Mouse (Mus musculus) embryo, embryonic 11.5 days (tissue): ENCODE results near the gene Grcc10.
A peak's percentile ranks its signal among the peaks of the same experiment; 100 is the strongest.

Experiments
- DNase-seq: peaks from one replicate; pipeline ENCODE4 v3.0.0-alpha.2; 2012; ENCODE audit warnings: low read depth, low spot score

Grcc10 gene

DNA sequence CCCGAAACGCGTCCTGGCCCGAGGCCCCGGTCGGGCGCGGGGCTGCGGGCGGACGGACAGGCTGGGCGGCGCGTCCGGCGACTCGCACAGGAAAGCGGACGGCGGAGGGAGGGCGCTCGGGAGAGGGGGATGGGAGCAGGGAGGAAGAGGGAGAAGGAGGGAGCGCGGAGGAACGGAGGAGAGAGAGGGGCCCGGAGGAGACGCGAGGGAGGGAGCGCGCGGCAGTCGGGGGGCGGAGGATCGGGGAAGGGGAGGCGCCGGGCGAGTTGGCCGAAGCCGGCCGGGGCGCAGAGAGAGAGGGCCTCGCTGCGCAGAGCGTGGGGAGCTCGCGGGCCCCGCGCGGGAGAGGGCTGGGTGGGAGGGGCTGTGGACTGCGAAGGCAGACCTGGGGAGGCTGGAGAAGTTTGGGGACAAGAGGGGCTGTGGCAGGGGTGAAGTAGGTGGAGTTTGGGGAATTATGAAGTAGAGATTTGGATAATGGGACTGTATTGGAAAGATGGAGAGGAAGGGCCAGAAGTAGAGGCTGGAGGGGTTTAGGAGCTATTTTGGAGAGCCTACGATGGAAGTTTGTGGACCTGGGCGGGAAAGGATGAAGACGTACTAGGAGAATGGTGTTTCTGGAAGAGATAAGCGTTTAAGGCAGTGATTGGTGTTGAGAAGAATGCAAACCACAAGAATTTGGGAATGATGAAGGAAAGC is 15.6 kb upstream of the Grcc10 start:
- DNase-seq: peak; percentile 64

DNA sequence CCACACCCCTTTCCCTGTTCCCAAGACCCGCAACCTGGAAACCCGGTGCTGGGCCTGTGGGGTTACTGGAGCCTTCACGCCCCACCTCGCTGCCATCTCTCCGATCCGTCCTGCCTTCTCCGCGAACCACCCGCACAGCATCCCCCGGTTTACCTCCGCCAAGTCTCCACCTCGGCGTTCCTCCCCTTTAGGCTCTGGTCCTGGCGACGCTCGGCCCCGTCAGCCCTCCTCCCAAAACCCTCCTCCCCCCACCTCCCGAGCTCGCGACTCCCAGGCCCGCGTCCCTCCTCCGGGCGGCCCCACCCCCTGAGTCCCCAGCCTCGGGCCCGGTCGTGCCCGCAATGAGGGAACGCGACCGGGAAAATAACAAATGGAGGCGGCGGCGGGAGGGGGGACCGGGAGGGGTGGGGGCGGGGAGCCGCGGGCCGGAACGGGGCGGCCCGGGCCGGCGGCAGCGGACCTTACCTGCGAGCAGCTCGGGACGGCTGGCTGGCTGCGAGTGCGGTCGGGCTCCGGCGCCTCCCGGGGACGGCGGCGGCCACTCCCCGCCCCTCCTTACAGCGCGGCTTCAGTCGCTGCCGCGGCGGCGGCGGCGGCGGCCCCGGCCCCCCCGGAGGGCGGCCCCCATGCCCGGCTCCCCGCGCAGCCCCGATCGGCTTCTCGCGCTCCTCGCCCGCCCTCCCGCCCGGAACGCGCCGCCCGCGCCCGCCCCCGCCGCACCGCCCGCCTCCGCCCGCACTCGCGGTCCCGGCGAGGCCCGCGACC is 14.8 kb upstream of the Grcc10 start, which contains the start of the genes Gm45234 and Atn1:
Gm45234 (minus strand) TSS at position 191 of the 765 bp plus-strand sequence.
Atn1 (minus strand) TSS at position 694 of the 765 bp plus-strand sequence.
- DNase-seq: no peak

DNA sequence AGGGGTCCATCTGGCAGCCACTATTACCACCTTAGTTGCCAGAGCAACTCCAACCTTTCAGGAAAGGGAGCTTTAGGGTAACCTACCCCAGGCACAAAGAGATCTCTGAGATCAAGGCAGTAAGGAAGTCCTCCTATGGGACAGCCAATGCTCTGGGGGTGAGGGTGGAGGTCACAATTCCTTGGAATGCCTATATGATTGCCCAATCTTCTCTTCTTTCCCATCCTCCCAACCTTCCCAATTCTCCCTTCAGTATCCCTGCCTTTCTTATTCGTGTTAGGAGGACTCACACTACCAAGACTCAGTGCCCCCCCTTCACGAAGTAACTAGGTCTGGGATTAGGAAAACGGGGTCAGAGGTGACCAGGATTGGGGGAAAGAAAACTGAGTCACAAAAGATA is 14.1 kb upstream of the Grcc10 start:
- no peak for DNase-seq

DNA sequence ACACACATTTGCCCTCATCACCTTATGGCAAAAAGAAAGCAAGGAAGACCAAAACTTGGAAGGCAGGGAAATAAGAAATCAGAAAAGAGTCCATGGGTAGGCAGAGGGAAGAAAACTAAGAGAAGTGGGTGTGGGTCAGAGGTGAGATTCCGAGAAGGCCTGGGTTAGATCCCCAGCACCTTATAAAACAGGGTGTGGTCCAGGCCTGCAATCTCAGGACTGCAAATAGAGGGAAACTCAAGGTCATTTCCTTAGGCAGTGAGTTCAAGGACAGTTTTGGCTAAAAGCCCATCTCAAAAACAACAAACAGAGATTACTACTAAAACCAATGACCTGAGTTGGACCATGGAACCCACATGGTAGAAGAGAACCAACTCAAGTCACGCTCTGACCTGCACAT is 12.7 kb upstream of the Grcc10 start:
- DNase-seq: no peak

DNA sequence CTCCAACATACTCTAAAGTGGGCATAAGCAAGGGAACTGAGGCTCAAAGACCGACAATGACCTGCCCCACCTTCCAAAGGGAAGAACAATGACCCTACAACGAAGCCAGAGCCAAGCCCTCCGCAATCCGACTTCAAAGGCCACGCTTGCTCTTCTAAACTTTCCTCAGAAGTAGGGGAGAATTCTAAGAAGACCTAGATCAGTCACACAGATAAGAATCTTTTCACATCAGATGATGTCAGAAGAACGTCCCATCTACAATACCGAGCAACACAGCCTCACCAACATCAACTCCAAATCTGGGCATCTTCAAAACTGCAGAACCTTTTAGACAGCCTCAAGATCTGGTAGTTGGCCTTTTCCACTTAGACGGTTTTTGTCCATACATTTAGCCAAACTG is 9.2 kb upstream of the Grcc10 start:
- DNase-seq: no peak

DNA sequence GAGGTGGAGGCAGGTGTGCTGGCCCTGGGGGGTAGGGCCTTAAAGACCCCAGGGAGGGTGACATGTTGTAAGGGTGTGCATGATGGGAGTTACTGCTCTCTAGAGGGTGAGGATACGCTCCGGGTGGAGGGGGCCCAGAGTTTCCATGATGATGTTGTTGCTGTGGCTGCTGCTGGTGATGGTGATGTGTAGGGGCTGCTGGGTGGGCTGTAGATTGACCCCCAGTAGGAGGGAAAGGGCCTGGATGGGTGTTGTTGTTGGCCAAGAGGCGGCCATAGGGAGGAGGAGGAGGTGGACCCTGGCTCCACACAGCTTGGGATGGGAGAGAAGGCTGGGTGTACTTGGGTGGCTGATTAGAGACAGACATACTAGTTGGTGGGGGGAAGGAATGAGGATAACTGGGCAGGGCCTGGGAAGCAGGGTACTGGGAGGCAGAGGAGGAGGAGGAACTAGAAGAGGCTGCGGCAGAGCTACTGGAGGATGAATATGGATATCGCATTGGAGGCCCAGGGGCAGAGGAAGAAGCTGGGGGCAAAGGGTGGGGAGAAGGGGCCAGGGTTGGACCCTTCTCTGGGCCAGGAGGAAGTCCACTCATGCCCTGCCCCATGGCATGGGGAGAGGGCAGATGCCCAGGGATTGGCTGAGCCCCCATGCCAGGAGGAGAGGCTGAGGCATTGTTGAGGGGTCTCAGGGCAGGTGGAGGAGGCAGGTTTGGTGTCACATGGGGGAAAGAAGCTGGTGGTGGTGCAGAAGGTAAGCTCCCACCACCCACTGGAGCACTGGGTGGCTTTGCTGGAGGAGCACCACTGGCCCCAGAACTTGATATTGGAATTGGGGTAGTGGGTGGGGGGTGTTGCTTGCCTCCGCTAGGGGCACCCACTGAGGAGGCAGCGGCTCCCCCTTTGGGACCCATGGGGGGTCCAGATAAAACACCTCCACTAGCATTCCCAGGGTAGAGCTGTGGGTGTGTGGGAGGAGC is 5.8 kb upstream of the Grcc10 start:
- DNase-seq: no peak

DNA sequence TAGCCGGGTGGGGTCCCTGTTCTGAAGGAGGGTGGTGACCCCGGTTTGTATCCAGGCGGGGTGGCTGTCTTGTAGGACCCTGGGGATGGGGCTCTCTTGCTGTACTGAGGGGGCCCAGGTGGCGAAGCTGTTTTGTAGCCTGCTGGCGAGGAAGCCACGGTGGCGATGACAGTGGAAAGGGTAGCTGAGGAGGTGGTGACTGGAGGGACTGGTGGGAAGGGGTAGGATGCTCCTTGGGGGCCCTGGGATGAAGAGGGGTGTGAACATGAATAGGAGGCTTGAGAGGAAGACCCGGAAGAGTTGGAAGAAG is 5.1 kb upstream of the Grcc10 start:
- DNase-seq: no peak

DNA sequence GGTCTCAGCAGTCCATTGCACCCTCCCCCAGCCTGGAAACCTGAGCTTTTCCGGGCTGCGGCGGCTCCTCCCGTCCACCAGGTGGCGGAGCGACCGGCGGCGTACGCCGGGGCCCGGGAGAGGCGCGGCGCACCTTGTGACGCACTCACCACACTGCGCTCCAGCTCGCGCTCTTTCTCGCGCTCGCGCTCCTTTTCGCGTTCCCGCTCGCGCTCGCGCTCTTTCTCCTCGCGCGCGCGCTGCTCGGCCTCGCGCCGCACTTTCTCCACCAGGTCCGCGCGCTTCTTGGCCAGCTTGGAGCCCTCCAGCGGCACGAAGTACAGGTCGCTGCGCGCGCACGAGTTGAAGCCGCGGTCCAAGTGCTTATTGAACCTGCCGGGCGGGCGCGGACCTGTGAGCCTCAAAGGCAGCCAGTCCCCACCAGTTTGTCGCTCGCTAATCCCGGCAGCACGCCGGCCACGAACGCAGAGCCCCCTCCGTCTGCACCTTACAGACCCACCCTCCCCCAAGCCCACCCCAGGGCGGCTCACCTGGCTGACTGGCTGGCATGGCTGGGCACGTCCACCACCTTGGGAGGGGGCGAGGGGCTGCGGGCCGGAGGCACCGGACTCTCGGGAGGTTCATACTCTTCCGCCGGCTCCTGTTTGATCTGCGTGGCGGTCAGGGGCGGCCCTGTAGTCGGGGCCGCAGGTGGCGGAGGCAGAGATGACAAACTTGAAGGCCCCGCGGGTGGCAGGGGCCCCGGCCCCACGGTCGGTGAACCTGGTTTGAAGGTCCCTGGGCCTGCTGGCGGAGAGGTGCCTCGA is 4.5 kb upstream of the Grcc10 start:
- DNase-seq: peak; percentile 93

DNA sequence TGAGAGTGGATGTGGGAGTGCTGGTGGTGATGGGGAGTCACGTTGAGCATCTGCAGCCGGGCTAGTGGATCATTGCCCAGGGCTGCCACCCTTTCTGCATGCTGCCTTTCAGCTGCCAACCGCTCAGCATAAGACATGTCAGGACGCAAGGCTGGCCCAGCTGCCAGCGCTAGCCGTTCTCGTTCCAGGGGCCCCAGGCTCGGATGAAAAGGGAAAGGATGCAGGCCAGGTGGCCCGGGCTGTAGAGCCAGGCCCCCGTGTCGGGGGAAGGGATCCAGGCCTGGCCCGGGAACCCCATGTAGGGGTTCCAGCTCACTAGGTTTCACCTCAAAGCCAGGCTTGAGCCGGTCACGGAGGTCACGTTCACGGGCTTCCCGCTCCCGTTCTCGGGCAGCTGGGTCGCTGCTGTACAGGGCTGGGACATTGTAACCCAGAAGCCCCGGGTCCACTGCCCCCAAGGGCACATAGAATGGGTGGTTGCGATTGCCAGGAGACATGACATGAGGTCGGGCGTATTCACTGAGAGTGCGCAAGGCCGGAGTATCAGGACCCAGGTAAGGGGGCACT is 3.7 kb upstream of the Grcc10 start:
- no peak for DNase-seq

DNA sequence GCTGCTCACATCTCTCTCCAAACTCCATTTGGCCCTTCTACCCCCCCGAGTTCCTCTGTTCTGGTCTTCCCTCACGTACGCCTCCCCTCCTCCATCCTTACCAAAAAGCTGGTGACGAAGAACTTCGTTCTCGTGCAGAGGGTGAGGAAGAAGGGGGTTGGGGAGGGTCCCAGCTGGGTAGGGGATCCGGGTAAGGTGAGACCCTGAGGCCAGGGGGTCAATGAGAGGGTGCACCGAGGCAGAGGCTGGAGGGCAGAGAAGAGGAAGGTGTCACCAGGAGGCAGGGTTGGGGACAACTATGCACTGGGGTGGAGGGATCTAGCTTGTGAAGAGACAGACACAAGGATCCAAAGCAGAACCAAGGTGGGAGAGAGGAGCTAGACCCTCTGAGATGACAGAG is 2.5 kb upstream of the Grcc10 start:
- no peak for DNase-seq

DNA sequence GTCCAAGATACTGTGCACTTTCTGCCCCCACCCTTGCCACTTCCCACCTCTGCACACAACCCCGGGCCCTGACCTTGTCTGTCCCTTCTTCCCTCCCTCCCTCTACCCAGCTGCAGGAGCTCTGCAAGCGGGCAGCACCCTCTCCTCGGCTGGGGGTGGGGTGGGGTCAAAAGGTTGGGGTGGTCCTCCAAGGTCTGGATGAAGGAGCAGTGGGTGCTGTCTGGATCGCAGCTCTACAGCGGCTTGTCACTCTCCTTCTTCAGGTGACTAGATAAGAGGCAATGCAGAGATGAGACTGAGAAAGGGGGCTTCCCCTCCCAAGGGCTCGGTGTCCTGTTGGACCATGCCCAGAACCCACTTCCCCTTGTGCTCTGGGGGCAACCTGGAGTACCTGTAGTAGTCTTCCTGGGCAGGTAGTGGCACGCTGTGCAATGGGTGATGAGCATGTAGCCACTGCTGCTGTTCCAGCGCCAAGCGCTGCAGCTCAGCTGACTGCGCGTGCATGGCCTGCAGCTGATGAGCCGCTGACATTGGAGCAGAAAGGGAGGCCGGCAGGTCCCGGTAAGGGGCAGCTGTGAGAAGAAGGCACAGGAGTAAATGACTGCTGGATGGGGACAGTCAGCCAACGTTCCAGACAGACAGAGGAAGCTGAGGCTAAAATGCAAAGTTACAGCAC is 1.8 kb upstream of the Grcc10 start:
- no peak for DNase-seq

DNA sequence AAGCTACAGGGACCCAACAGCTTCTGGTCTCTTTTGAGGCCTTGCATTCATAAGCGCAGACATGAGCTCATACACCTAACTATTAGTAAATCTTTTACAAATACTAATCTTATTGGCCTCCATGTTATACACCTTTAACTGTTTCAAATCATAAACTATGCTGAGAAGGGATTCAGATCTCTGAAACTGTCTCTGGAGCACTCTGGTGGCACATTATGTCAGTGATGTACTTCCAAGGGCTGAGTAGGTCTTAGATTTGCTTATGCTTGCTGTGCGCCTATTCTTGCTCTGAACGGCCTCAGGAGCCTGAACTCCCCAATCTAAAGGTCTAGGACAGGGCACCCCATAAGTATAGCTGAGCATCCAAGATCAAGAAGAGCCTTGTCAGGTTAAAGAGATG is 668 bp upstream of the Grcc10 start:
- no peak for DNase-seq

DNA sequence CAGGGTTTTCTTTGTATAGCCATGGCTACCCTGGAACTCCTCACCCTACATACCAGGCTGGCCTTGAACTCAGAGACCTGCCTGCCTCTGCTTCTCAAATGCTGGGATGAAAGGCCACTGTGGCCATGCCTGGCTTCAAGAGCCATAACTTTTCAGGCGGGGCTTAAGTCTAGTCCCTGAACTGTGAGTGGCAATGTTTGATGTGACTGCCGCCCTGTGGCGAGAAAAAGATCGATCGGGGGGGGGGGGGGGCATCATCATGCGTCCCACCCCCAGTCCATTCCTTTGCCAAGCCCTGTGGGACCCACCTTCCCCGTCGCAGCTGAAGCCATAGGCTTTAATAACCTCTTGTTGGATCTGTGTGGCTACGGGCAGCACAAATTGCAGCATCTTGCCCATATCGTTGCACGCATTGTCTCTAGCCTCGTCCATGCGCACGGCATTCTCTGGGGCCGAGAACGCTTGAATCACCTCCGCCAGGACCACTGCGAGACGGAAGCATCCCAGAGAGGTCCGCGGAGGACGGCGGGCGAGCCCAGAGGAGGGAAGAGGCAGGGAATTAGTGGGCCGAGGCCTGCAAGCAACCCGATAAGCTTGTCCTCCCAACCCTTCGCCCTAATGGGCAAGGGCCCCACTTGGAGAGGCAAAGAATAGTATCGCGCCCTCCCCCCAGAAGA is 825 bp downstream of the Grcc10 start:
- DNase-seq: peak; percentile 54

DNA sequence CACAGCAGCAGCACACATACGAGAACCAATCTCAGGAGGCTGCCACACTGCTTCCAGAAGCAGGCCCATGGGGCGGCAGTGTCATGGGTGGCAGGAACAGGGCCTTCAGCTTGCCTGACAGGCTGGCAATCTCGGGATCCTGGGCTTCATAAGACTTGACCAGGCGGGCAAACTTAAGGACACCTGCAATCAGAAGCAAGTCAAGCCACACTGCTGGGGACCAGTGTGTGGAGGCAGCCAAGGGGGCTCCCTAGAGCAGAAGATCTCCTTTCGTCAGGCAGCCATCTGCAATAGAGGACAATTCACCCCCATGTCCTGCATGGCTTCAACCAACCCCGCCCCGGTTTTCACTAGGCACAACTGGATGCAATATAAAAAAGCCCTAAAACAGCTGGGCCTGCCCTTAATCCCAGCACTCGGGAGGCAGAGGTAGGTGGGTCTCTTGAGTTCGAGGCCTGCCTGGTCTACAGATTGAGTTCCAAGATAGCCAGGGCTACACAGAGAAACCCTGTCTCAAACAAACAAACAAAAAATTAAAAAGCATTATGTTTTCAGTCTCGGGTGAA is 1.9 kb downstream of the Grcc10 start:
- DNase-seq: no peak

DNA sequence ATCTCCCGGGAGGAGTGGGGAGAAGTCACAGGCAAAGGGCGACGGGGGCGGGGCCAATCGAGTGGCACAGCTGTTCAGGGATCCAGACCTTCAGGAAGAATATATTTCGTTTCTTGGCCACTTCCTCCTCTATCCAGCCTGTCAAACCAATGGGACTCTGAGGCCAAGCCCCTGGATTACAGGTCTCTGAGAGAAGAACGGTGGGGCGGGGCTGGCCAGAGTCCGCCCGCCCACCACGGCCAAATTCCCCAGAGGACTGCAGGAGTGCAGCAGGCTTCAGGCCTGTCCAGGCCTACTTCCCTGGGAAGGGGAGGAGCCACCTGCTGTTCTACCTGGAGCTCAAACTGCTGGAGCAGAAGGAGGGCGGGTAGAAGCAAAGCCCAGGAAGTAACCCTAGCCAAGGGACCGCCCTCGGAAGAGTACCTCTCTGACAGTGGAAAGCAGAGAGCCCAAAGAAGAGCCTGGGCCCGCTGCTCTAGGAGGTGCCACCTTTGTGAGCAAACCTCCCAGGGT is 2.6 kb downstream of the Grcc10 start, which contains the start of gene Ptpn6:
Ptpn6 (minus strand) TSS at position 204 of the 513 bp plus-strand sequence.
- DNase-seq: no peak

DNA sequence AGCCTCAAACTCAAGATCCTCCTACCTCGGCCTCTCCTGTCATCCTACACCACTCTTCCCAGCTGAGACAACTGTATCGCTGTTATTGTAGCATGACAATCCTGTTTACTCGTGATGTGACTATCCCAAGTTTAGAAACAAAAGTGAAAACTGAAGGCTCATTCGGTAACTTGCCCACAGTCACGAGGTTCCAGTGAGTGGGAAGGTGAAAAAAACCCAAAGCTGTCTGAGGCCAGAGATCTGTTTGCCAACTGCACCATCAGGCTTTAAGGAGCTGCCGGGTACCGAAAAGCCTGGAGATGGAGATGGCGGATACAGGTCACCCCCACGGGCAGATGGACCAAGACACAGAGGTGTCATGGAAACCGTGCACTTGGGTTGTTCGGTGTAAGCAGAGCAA is 4.1 kb downstream of the Grcc10 start:
- no peak for DNase-seq

DNA sequence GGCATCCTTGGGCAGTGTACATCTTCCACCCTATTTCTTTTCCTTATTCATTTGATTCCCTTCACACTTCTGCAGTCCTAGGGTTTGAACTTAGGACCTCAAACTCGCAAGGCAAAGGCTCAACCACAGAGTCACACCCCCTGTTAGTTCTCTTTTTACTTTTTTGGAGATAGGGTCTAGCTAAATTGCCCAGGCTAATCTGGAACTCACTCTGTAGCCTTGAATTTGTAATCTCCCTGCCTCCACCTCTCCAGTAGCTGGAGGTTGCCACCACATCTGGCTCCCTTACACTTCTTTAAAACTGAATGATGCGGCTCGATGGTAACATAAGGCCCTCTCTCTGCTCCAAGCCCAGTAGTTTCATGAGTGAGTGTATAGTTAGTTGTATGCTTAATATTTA is 6.8 kb downstream of the Grcc10 start:
- no peak for DNase-seq

DNA sequence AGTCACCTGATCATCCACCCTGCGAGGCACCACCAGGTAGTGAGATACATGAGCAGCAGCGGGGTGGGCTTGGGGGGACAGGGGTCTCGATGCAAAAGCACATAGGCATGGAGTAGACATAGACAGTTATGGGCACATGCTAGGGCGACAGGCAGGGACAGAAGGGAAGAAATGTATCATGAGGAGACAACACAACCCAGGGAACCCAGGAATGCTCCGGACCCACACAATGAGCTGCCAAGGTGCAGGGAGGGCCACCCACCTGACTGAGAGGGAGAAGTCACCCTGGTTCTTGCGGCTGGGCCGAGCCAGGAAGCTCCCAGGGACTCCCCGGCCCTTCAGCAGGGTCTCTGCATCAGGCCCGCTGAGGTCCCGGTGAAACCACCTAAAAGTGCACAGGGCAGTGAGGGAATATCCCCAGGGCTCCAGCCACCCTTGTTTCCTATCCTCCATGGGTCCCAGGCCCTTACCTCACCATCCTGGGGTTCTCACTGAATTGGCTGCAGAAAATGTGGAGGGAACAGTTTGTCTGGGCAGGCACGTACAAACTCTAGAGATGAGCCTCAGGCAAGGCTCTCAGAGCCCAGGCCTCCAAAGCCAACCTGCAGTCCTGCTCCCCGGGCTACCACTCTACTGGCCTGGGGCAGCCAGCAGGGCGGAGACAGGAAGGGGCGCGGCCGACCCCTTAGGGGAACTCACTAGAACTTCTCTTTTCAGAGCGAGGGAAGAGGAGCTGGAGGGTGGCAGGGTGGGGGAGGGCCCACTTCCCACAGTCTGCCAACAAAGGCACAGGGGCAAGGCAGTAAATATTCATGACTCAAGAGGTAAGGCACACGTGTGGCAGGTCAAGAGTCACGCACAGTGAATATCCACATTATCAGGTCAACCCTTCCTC is 8.5 kb downstream of the Grcc10 start:
- DNase-seq: no peak
